Comparison of ENCODE assay signal across 8 mouse cellular contexts in genomic region chr5:107724661-107725434, GRCm38 (mm10). TPM values are rescaled to one million over a fixed set of nuclear protein-coding genes. Genes with fewer than 3 reads are reported as not detected.
A peak's percentile ranks its signal among the peaks of the same experiment; 100 is the strongest.
DNase-seq lines count a peak whose midpoint lies in the region; ATAC-seq and TF ChIP-seq lines count a peak whose summit lies in the region.

No protein-coding gene starts in this region.

- no peak for TF ChIP-seq EP300 in liver, postnatal 0 days (IDR thresholded peaks at IDR 0.05; ENCODE audit: low read depth)

- no peak for TF ChIP-seq CTCF in lung, adult 2 months (IDR thresholded peaks at IDR 0.05; ENCODE audit: insufficient read depth, low read length)
- TF ChIP-seq CTCF in liver, postnatal 0 days (IDR thresholded peaks at IDR 0.05; ENCODE audit: low read depth) = no peak

- peaks cover 90% of the 10 kb centered on the region for H3K27me3 ChIP-seq in hindbrain, embryonic 11.5 days (ENCODE audit: control insufficient read depth, insufficient read depth, low read length)
- peaks cover 85% of the 10 kb centered on the region for H3K27me3 ChIP-seq in liver, postnatal 0 days (ENCODE audit: insufficient read depth, low read length)
- H3K27me3 ChIP-seq in stomach, embryonic 14.5 days (ENCODE audit: control insufficient read depth, insufficient read depth, low read length) = peaks cover 58% of the 10 kb centered on the region

- H3K9ac ChIP-seq in hindbrain, embryonic 11.5 days (ENCODE audit: low read depth, low read length) = no peak overlapping the region
- peak overlapping the region; percentile 46 for H3K9ac ChIP-seq in liver, postnatal 0 days (replicated peaks)
- H3K9ac ChIP-seq in stomach, embryonic 14.5 days (replicated peaks; ENCODE audit: low read depth, low read length) = no peak overlapping the region

- peaks cover 30% of the 10 kb centered on the region for H3K4me1 ChIP-seq in lung, adult 2 months (ENCODE audit: control insufficient read depth, insufficient read depth, low read length)
- H3K4me1 ChIP-seq in hindbrain, embryonic 11.5 days (replicated peaks; ENCODE audit: control insufficient read depth, insufficient read depth, low read length) = peaks cover 27% of the 10 kb centered on the region
- peaks cover 44% of the 10 kb centered on the region for H3K4me1 ChIP-seq in liver, postnatal 0 days (ENCODE audit: insufficient read depth)
- peaks cover 44% of the 10 kb centered on the region for H3K4me1 ChIP-seq in stomach, embryonic 14.5 days (ENCODE audit: control insufficient read depth, insufficient read depth, low read length)

- peak; percentile 17 for DNase-seq in lung, adult 2 months
- DNase-seq in lung, postnatal 36 days = no peak
- peak; percentile 69 for DNase-seq in hindbrain, embryonic 11.5 days (ENCODE audit: low spot score)
- peak; percentile 33 for DNase-seq in liver, postnatal 0 days
- DNase-seq in urinary bladder, postnatal 14 days (ENCODE audit: low spot score) = no peak
- no peak for DNase-seq in cerebellum, adult 11-12 months

- H3K36me3 ChIP-seq in hindbrain, embryonic 11.5 days (ENCODE audit: control insufficient read depth, insufficient read depth, low read length) = no peaks in the 10 kb centered on the region
- no peaks in the 10 kb centered on the region; the same call in 1 of the 2 replicates for H3K36me3 ChIP-seq in liver, postnatal 0 days (replicated peaks; ENCODE audit: insufficient read depth, low read length)
- no peaks in the 10 kb centered on the region for H3K36me3 ChIP-seq in stomach, embryonic 14.5 days (ENCODE audit: control insufficient read depth, insufficient read depth, low read length)

- WGBS in lung, adult 2 months = 2% methylated on average over 52 of the region's 52 CpGs
- WGBS in hindbrain, embryonic 11.5 days = under 1% methylated on average over 52 of the region's 52 CpGs
- WGBS in liver, postnatal 0 days (ENCODE audit: insufficient replicate concordance) = 2% methylated on average over 52 of the region's 52 CpGs
- 2% methylated on average over 52 of the region's 52 CpGs for WGBS in stomach, embryonic 14.5 days

- no peak overlapping the region for H3K27ac ChIP-seq in hindbrain, embryonic 11.5 days (ENCODE audit: low read depth, low read length)
- peak overlapping the region; percentile 60 for H3K27ac ChIP-seq in liver, postnatal 0 days (ENCODE audit: low read depth)
- no peak overlapping the region for H3K27ac ChIP-seq in stomach, embryonic 14.5 days (ENCODE audit: low read length)

- ATAC-seq in common myeloid progenitor, adult 5-6 weeks (replicated peaks; ENCODE audit: low read depth, poor library complexity, severe bottlenecking) = 0 out of 2 replicates have a peak, but pooled peaks have one; percentile 10
- ATAC-seq in hindbrain, embryonic 11.5 days (ENCODE audit: low FRiP score) = peak; percentile 30
- peak; percentile 5; the same call in 1 of the 2 replicates for ATAC-seq in liver, postnatal 0 days
- peak; percentile 18 for ATAC-seq in stomach, embryonic 14.5 days (ENCODE audit: insufficient number of reproducible peaks, insufficient read depth, low FRiP score, low read depth)

- peak overlapping the region; percentile 20 for H3K4me3 ChIP-seq in lung, adult 2 months (replicated peaks; ENCODE audit: extremely low read depth, low read depth, low read length)
- H3K4me3 ChIP-seq in hindbrain, embryonic 11.5 days (ENCODE audit: low read depth, low read length) = peak overlapping the region; percentile 14
- H3K4me3 ChIP-seq in liver, postnatal 0 days (ENCODE audit: low read depth, low read length) = peak overlapping the region; percentile 47
- H3K4me3 ChIP-seq in stomach, embryonic 14.5 days (ENCODE audit: low read depth, low read length) = peak overlapping the region; percentile 28

- peak overlapping the region; percentile 42 for H3K4me2 ChIP-seq in hindbrain, embryonic 11.5 days (replicated peaks; ENCODE audit: low read depth, low read length)
- peak overlapping the region; percentile 77 for H3K4me2 ChIP-seq in liver, postnatal 0 days (ENCODE audit: low read depth, low read length)
- H3K4me2 ChIP-seq in stomach, embryonic 14.5 days (replicated peaks; ENCODE audit: low read depth, low read length) = peak overlapping the region; percentile 43

- no peak for TF ChIP-seq POLR2A in lung, adult 2 months (IDR thresholded peaks at IDR 0.05; ENCODE audit: borderline replicate concordance, extremely low read depth, low read depth, low read length)

- no peaks in the 10 kb centered on the region for H3K9me3 ChIP-seq in hindbrain, embryonic 11.5 days (ENCODE audit: control insufficient read depth, low read length)
- H3K9me3 ChIP-seq in liver, postnatal 0 days (ENCODE audit: low read length) = no peaks in the 10 kb centered on the region
- H3K9me3 ChIP-seq in stomach, embryonic 14.5 days (ENCODE audit: control insufficient read depth, low read depth, low read length) = no peaks in the 10 kb centered on the region

RNA-seq across cellular contexts. Expression of gene Gfi1, which starts 1.0 kb away (rescaled TPM):
- polyA plus RNA-seq in lung, adult 2 months (2012; rRNA removed) = 0.73 and 2.0 TPM in 2 replicates
- total RNA-seq in common myeloid progenitor, adult 5-6 weeks (2017) = 9.0 and 9.8 TPM in 2 replicates
- polyA plus RNA-seq in hindbrain, embryonic 11.5 days (2014; fragmentation: Nextera tagmentation; extraction: Ambion mirVana) = 0.07 and 0.12 TPM in 2 replicates
- polyA plus RNA-seq in liver, postnatal 0 days (2015; fragmentation: Nextera tagmentation; extraction: Ambion mirVana) = 1.3 and 1.4 TPM in 2 replicates
- 0.46 TPM in 1 of 2 replicates, not detected in the other for polyA plus RNA-seq in stomach, embryonic 14.5 days (2014; fragmentation: Nextera tagmentation; extraction: Ambion mirVana)

Comparison
In these comparisons a context has a peak if more than half of its experiments do, and no peak if none do; other contexts are left out.
1. DNase-seq: peak in lung, adult 2 months (single experiment), hindbrain, embryonic 11.5 days (single experiment) and liver, postnatal 0 days (single experiment); none in lung, postnatal 36 days (single experiment), urinary bladder, postnatal 14 days (single experiment) and cerebellum, adult 11-12 months (single experiment).
2. Peak in every context shown above with its lines, with median percentiles within 50 percentile points of each other: H3K4me3 ChIP-seq, ATAC-seq and H3K4me2 ChIP-seq.